Mouse (Mus musculus) retina, adult 2 months (tissue): ENCODE measurements around the gene Edem1.
"Not testable (repeated sequence)": the region's sequence is repeated elsewhere in the genome, so short reads cannot be mapped to it uniquely, and the experiment has no call there.

Source experiments
- DNase-seq: peaks from one replicate; pipeline ENCODE4 v3.0.0-alpha.2; 2012; ENCODE audit warnings: low read depth, low spot score

The Edem1 gene

GRCm38 (mm10) chr6:108829386-108830370, 1.2 kb downstream of the Edem1 start:
- no peak for DNase-seq

DNA sequence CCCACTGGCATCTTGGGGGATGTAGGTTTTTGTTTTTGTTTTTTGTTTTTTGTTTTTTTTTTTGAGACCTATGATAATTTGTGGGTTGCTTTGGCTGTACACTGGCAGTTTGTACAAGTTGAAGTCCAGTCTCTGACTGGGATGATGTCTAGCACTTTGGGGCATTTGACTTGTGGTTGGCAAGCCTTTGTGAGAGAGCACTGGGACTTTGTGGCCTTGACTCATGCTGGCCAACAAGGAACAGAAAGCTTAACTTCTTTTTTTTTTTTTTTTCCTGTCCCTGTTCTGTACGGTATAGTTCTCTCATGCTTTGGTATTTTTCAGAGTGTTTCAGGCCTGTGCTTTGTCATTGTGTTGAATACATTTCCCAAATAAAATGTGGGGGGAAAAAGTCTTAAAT, 3.7 kb downstream of the Edem1 start:
- DNase-seq = no peak

DNA sequence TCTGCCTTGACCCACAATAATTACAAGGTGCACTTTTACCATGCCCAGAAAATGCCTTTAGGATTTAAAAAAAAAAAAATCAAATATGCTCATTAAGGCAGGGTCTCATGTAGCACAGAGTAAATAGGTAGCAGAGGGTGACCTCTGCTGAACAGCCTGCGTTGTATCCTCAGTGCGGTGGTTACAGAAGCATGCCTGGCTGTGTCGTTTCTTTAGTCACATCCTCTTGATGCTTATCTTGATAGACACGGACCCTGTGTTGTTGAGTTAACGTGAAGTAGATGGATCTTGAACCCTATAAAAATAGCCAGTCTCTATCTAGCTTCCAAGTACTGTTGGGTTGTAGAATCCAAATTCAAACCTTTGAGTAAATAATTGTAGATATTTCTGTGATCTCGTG, 4.5 kb downstream of the Edem1 start:
- DNase-seq = no peak

DNA sequence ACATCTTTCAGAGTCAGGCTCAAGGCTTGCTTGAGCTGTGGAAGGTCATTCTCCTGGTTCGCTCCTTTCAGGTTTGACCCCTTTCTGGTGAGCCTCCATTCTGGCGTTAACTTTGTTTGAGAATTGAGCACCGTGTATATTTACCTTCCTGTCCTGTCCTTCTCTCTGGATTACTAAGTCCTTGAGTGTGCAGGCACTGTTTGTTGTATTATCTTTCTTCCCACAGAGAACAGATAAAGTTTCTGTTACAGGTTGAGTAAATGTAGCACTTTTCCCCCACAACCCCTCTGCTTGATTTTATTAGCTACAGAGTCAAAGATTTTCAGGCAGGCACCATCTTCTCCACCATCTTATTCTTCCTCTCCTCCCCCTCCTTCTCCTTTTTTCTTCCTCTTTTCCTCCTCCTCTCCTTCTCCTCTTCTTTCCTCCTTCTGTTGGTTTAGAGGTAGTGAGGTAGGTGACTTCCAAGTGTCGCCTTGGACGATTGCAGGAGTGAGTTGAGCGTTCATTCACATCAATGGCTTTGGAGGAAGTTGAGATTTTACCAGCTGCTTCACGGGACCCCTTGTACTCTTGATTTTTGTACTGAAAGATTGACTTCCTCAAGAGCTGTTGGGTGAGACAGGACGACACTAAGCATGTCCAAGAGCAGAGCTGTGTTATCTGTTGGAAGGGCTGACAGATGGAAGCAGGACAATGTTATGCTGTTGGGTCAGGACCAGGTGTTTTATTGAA, 5.7 kb downstream of the Edem1 start:
- DNase-seq = no peak

DNA sequence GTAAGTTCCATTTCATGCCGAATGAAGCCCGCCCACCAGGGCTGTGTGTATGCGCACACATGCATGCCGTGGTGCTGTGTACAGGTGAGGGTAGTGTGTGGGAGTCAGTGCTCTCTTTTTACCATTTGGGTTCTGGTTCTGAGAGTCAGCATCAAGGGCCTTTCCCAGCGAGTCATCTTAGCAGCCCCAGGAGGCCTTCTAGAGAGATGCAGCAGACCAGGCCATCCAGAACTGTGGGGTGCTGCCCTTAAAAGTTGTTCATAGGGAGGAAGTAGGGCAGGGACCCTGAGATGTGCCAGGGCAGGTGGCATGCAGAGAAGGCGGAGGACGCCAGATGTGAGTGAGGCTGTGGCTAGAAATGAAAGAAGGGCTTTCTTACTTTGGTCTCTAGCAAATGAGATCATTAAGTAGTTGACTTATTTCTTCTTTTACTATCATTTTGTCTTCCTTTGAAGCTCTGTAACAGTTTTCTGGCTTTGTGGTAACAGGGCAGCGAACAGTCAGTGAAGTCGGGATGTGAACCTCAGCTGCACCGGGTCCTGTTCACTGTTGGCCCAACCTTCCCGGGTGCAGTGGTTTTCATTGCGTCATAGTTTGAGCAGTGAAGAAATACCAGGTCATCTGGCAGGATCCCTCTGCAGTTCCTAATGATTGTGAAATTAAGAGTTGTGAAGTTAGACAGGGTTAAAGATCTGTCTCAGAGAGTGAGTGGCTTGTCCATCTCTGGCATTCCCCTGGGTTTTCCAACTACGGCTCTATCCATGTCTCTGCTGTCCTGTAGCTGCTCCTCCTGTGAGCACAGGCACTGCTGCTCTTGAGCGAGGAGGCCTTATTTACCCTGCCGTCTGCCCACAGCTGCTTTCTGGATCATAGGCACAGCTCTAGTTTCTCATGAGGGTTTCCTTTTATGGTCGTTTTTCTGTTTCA, 7.6 kb downstream of the Edem1 start:
- no peak for DNase-seq

- no peak for DNase-seq
Observed at GRCm38 (mm10) chr6:108837081-108837480, 8.6 kb downstream of the Edem1 start.

DNA sequence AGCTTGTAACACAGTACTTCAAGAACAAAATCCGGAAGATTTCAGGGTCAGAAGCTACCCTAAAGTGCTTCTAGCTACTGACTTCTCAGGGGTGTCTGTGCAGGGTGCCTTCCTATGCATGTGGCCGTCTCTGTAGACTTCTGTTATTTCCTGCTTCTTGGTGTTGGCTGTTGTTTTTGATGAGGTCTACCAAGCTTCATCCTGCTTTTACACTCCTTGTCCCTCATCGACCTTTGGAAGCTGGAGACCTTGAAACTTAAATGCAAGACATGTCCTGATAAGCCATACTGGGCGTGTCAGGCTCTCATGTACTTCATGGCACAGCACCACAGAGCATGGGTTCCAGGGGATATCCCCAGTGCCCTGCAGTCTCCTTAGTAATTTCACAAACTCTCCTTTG, 9.5 kb downstream of the Edem1 start:
- DNase-seq = no peak

GRCm38 (mm10) chr6:108839432-108839831, 11.0 kb downstream of the Edem1 start:
- DNase-seq = no peak

DNA sequence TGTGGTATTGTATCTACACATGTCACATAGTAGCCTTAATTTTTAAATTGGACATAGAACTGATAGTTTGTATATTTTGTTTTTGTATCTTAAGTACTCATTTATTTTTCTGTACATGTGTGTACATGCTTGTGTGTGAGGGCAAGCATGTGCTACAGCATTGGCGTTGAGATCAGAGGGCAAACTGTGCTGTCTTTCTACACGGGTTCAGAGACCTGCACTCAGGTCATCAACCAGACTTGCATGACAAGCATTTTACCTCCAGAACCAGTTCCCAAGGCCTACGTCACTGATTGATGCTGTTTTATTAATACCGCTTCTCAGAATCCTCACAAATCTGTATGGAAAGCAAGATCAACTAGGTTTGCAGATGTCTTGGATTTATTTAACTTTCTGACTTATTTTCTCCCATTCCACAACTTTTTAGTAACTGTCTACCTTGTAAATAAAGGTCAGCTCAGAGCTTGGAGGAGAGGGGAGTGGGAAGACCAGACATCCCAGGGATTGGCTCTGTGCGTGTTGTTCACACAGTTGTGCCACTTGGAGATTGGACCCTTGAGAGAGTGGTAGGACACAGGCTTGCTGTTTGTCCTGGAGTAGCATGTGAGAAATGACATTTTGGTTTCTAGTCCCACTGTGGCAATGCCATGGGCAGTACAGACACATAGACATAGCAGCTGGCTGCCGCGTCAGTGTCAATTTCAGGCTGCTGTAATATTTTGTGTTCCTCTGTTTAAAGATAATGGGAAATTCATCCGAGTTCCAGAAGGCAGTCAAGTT, 12.6 kb downstream of the Edem1 start:
- no peak for DNase-seq

- DNase-seq = no peak
Observed at GRCm38 (mm10) chr6:108843664-108844063, 15.2 kb downstream of the Edem1 start.

GRCm38 (mm10) chr6:108844093-108844492, 15.7 kb downstream of the Edem1 start:
- no peak for DNase-seq

DNA sequence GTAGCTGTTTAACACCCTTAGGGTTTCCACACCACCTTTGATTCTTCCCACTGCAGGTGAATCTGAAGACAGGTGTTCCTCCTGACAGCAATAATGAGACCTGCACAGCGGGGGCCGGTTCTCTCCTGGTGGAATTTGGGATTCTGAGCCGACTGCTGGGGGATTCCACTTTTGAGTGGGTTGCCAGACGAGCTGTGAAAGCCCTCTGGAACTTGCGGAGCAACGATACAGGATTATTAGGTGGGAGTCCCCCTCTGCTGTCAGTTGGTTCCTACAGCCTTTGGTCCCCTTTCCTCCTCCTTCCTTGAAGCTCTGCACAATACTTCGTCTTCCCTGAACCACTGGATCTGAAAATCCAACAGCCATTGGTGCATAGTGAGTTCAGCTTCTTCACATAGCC, 16.3 kb downstream of the Edem1 start:
- no peak for DNase-seq

- DNase-seq = no peak
Observed at GRCm38 (mm10) chr6:108852088-108852670, 23.7 kb downstream of the Edem1 start.

DNA sequence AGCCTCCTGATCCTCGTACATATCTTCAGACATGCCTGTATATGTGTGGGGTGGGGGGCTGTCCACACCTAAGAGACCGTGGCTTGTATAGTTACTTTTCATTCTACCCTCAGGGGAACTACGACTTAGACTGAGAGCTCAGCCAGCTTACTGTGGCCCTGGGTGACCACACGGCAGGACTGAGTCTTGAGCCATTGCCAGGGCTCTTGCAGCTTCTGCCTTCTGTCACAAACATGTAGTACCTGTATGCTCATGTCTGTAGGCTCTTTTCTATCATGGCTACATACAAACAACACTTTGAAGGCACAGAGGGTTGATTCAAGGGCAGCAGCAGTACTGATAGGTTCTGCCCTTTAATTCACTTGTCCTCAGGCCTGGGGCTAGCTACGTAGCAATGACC, 24.5 kb downstream of the Edem1 start:
- DNase-seq = no peak

- no peak for DNase-seq
Observed at GRCm38 (mm10) chr6:108858583-108858982, 30.1 kb downstream of the Edem1 start.

- no peak for DNase-seq
Observed at GRCm38 (mm10) chr6:108861226-108861625, 32.8 kb downstream of the Edem1 start.

- DNase-seq = no peak
Observed at GRCm38 (mm10) chr6:108862548-108862947, 34.1 kb downstream of the Edem1 start.

- no peak for DNase-seq
Observed at GRCm38 (mm10) chr6:108866317-108866716, 37.9 kb downstream of the Edem1 start.

DNA sequence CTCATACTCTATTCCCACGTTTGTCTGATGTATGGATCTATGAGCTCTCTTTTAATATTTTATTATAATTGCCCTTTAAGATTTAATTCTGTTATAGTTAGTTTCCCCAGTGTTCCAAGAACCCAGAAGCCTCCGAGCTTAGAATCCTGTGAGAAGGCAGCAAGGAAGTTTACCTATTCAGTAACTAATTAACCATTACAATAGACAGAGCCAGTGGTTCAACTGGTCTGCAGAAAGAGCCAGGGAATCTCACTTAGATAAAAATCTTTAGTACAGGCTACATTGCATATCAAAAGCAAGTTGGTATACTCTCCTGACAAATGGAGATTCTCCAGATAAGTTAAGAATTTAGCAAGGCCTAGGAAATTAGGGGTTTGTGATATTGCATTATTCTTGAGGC, 40.6 kb downstream of the Edem1 start:
- not testable (repeated sequence) for DNase-seq

DNA sequence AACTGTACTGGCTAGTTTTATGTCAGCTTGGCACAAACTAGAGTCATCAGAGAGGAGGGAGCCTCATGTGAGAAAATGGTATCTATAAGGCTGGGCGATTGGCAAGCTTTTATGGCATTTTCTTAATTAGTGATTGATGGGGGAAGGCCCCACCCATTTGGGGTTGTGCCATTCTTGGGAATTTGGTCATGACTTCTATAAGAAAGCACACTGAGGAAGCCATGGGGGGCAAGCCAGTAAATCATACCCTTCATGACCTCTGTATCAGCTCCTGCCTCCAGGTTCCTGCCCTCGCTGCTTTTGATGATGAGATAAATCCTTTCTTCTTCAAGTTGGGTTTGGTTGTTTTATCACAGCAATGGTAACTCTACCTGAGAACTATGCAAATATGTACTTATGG, 42.0 kb downstream of the Edem1 start:
- DNase-seq = no peak
